Mouse (Mus musculus) testis, adult 2 months (tissue): ENCODE data around the gene Irak4.

Experiments used
- CTCF ChIP-seq: fragments of 200-500 bp; IDR thresholded peaks from 2 replicates; pipeline ENCODE4 v1.5.1; 2012; ENCODE audit warnings: low read depth, mild to moderate bottlenecking, inconsistent platforms, low read length, moderate library complexity; ENCODE audit not compliant: control insufficient read depth, insufficient read depth, insufficient replicate concordance
- POLR2A ChIP-seq: fragments of 200-500 bp; IDR thresholded peaks from 2 replicates; pipeline ENCODE4 v1.6.1; 2012; ENCODE audit warnings: low read depth, mild to moderate bottlenecking, inconsistent platforms, low read length, moderate library complexity; ENCODE audit not compliant: control insufficient read depth

GRCm38 (mm10) chr15:94539296-94539695 is 4.1 kb upstream of the Irak4 start:
- TF ChIP-seq POLR2A (no peak), CTCF (no peak)
